Mouse (Mus musculus) hindbrain, embryonic 14.5 days (tissue): Measurements from ENCODE around the gene Fgfr2. TPM values are rescaled to one million over a fixed set of nuclear protein-coding genes. Genes with fewer than 3 reads are reported as not detected.
A peak's percentile ranks its signal among the peaks of the same experiment; 100 is the strongest.

ENCODE experiments used
- ATAC-seq: fragments of 200-750 bp; cut with Nextera tagmentation; 2 replicates; pipeline ENCODE4 v1.8.0; 2017; ENCODE audit warnings: moderate number of reproducible peaks, mild to moderate bottlenecking, moderate TSS enrichment, moderate library complexity; ENCODE audit not compliant: low FRiP score
- DNase-seq: peaks from one replicate; pipeline ENCODE4 v3.0.0-alpha.2; 2015; ENCODE audit warnings: low spot score
- H3K27ac ChIP-seq: fragments of 300-500 bp; sonication (generic); 2 replicates; pipeline ENCODE4 v1.5.1; 2014; ENCODE audit warnings: mild to moderate bottlenecking, moderate library complexity
- H3K27me3 ChIP-seq: fragments of 300-500 bp; sonication (generic); 2 replicates; pipeline ENCODE4 v1.6.1; 2014; ENCODE audit warnings: mild to moderate bottlenecking, low read length, mixed read lengths; ENCODE audit not compliant: control insufficient read depth, insufficient read depth
- H3K36me3 ChIP-seq: fragments of 300-500 bp; sonication (generic); replicated peaks from 2 replicates; pipeline ENCODE4 v1.6.1; 2014; ENCODE audit not compliant: control insufficient read depth, insufficient read depth
- H3K4me1 ChIP-seq: fragments of 300-500 bp; sonication (generic); replicated peaks from 2 replicates; pipeline ENCODE4 v1.6.1; 2014; ENCODE audit warnings: antibody characterized with exemption, low read length, mixed read lengths; ENCODE audit not compliant: control insufficient read depth, insufficient read depth
- H3K4me2 ChIP-seq: fragments of 300-500 bp; sonication (generic); replicated peaks from 2 replicates; pipeline ENCODE4 v1.6.1; 2014; ENCODE audit warnings: mild to moderate bottlenecking, moderate library complexity
- H3K4me3 ChIP-seq: fragments of 300-500 bp; sonication (generic); replicated peaks from 2 replicates; pipeline ENCODE4 v1.5.1; 2014; ENCODE audit warnings: mild to moderate bottlenecking, low read length
- H3K9ac ChIP-seq: fragments of 300-500 bp; sonication (generic); 2 replicates; pipeline ENCODE4 v1.6.1; 2014
- H3K9me3 ChIP-seq: fragments of 300-500 bp; sonication (generic); 2 replicates; pipeline ENCODE4 v1.6.1; 2016; ENCODE audit warnings: low read length; ENCODE audit not compliant: control insufficient read depth
- WGBS: fragments of 180-500 bp; shearing (Covaris S2); extraction: QIAGEN DNeasy Blood & Tissue Kit; methylation state at CpG from one replicate; pipeline ENCODE4 v1.1.7; 2014; 5-methylcytosine and 5-hydroxymethylcytosine counted together
- polyA plus RNA-seq: library from polyadenylated mRNA; unstranded; fragments of >200 nt; fragmentation: Nextera tagmentation; extraction: Ambion mirVana; gene quantifications from 2 replicates; pipeline ENCODE4 v1.2.1, GENCODE M21; 2014

The Fgfr2 gene
- polyA plus RNA-seq, 1 experiment from 2014 or later, result 43.5 TPM

GRCm38 (mm10) chr7:130969507-130969906, 2153.6 kb downstream of the Fgfr2 start:
- Histone ChIP-seq H3K9ac (no peak overlapping the region), H3K27ac (no peak overlapping the region), H3K36me3 (no peaks in the 10 kb centered on the region), H3K4me2 (no peak overlapping the region), H3K4me3 (no peak overlapping the region), H3K4me1 (no peaks in the 10 kb centered on the region), H3K27me3 (no peaks in the 10 kb centered on the region), H3K9me3 (no peaks in the 10 kb centered on the region)
- 71% methylated on average over 3 of the region's 3 CpGs for WGBS
- DNase-seq, result no peak
- ATAC-seq, result no peak

DNA sequence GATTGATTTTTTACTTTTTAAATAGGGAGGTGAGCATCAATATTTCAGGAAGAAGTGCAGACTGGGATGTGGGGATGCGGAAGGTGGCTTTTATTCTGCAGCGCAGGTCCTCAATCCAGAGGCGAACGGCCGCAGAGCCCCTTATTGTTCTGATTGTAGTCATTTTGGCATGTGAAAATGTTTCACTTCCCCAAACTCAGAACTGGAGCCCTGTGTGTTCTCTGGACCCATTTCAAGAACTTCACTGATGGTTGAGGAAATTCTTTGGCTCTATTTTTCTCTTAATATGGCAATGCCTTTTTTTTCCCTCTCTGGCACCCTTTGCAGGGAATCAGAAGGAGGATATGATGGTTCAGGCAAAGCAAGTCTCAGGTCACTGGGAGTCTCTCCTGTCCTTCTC, 2154.1 kb downstream of the Fgfr2 start:
- Histone ChIP-seq H3K9me3 (no peaks in the 10 kb centered on the region), H3K4me1 (no peaks in the 10 kb centered on the region), H3K4me3 (no peak overlapping the region), H3K27ac (no peak overlapping the region), H3K9ac (no peak overlapping the region), H3K27me3 (no peaks in the 10 kb centered on the region), H3K4me2 (no peak overlapping the region), H3K36me3 (no peaks in the 10 kb centered on the region)
- DNase-seq, result no peak
- ATAC-seq, result no peak
- 86% methylated on average over 5 of the region's 5 CpGs for WGBS

DNA sequence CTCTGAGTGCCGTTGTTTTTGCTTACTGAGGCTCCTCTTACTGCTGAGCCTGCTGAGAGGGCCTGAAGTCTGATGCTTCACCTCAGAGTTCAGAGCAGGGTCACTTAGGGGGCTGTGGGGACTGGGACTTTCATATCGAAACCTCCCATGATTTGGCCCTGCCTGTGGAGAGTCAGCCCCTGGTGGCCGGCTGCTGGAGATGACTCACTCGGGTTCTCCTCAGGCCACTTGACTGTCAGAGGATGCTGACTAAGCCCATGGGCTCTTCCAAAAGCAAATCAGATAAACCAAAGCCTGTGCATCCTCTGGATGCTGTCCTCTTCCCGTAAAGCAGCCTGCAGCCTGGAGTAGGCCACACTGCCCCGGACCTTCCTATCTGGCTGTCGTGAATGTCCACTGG, 2154.6 kb downstream of the Fgfr2 start:
- H3K27me3 ChIP-seq, result no peaks in the 10 kb centered on the region
- no peak overlapping the region for H3K9ac ChIP-seq
- DNase-seq (no peak), ATAC-seq (no peak)
- H3K27ac ChIP-seq, result no peak overlapping the region
- H3K36me3 ChIP-seq, result no peaks in the 10 kb centered on the region
- no peaks in the 10 kb centered on the region for H3K4me1 ChIP-seq
- 76% methylated on average over 7 of the region's 7 CpGs for WGBS
- H3K4me2 ChIP-seq, result no peak overlapping the region
- no peak overlapping the region for H3K4me3 ChIP-seq
- H3K9me3 ChIP-seq, result no peaks in the 10 kb centered on the region

GRCm38 (mm10) chr7:130967901-130968300, 2155.2 kb downstream of the Fgfr2 start:
- Histone ChIP-seq H3K27ac (no peak overlapping the region), H3K36me3 (no peaks in the 10 kb centered on the region), H3K4me2 (no peak overlapping the region), H3K9me3 (no peaks in the 10 kb centered on the region), H3K9ac (no peak overlapping the region), H3K27me3 (no peaks in the 10 kb centered on the region), H3K4me3 (no peak overlapping the region), H3K4me1 (no peaks in the 10 kb centered on the region)
- DNase-seq, result no peak
- no peak for ATAC-seq
- WGBS, result 95% methylated on average over 6 of the region's 6 CpGs

DNA sequence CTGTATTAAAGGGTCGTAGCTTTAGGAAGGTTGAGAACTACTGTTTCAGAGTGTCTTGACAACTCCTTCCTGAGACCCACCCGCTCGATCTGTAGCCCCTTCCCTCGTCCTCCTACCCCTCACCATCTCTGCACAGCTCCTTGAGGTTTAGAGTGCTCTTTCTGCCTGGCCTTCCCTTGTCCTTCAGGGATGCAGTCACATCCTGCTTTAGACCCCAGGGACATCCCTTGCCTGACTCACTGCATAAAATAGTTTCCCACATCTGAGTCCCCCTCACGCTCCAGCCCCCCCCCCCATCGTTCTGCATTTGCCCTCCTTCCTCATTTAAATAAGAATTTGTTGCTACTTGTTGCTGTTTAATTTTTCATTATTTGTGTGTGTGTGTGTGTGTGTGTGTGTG, 2156.3 kb downstream of the Fgfr2 start:
- DNase-seq (no peak), ATAC-seq (no peak)
- no peak overlapping the region for H3K4me2 ChIP-seq
- H3K27me3 ChIP-seq, result no peaks in the 10 kb centered on the region
- no peak overlapping the region for H3K4me3 ChIP-seq
- no peak overlapping the region for H3K9ac ChIP-seq
- no peaks in the 10 kb centered on the region for H3K4me1 ChIP-seq
- no peaks in the 10 kb centered on the region for H3K9me3 ChIP-seq
- no peaks in the 10 kb centered on the region for H3K36me3 ChIP-seq
- H3K27ac ChIP-seq, result no peak overlapping the region
- WGBS, result 73% methylated on average over 6 of the region's 6 CpGs

DNA sequence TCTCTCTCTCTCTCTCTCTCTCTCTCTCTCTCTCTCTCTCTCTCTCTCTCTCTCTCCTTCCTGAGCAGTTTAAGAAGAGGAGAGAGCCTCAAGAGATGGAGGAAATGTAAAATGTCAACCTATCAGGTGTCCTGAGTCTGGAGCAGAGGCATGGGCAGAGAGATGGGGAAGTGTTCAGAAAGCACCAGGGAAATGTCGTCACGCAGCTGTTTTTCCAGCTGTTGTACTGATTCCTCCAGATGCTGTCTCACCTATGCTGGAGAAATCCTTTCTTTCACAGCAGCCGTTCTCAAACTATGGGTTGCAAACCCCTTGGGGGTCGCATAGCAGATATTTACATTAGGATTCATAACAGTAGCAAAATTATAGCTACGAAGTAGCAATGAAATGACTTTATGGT, 2156.7 kb downstream of the Fgfr2 start:
- no peaks in the 10 kb centered on the region for H3K27me3 ChIP-seq
- H3K4me2 ChIP-seq, result no peak overlapping the region
- H3K9ac ChIP-seq, result no peak overlapping the region
- H3K9me3 ChIP-seq, result no peaks in the 10 kb centered on the region
- no peaks in the 10 kb centered on the region for H3K4me1 ChIP-seq
- no peak overlapping the region for H3K4me3 ChIP-seq
- ATAC-seq, result no peak
- 71% methylated on average over 5 of the region's 5 CpGs for WGBS
- H3K27ac ChIP-seq, result no peak overlapping the region
- H3K36me3 ChIP-seq, result no peaks in the 10 kb centered on the region
- no peak for DNase-seq

- no peaks in the 10 kb centered on the region for H3K4me1 ChIP-seq
- H3K9ac ChIP-seq, result no peak overlapping the region
- H3K27ac ChIP-seq, result peak overlapping the region; percentile 44; the same call in 1 of the 2 replicates
- DNase-seq, result peak; percentile 43
- no peaks in the 10 kb centered on the region for H3K9me3 ChIP-seq
- no peak overlapping the region for H3K4me3 ChIP-seq
- ATAC-seq, result peak; percentile 37; the same call in 1 of the 2 replicates
- 45% methylated on average over 4 of the region's 4 CpGs for WGBS
- H3K4me2 ChIP-seq, result no peak overlapping the region
- H3K27me3 ChIP-seq, result no peaks in the 10 kb centered on the region
- H3K36me3 ChIP-seq, result no peaks in the 10 kb centered on the region
Measured at GRCm38 (mm10) chr7:130965909-130966365, 2157.2 kb downstream of the Fgfr2 start.

GRCm38 (mm10) chr7:130965396-130965795, 2157.8 kb downstream of the Fgfr2 start:
- no peak overlapping the region for H3K9ac ChIP-seq
- no peak overlapping the region for H3K4me2 ChIP-seq
- no peaks in the 10 kb centered on the region for H3K9me3 ChIP-seq
- ATAC-seq (no peak), DNase-seq (no peak)
- 95% methylated on average over 4 of the region's 4 CpGs for WGBS
- no peaks in the 10 kb centered on the region for H3K27me3 ChIP-seq
- no peaks in the 10 kb centered on the region for H3K4me1 ChIP-seq
- no peak overlapping the region for H3K27ac ChIP-seq
- H3K4me3 ChIP-seq, result no peak overlapping the region
- no peaks in the 10 kb centered on the region for H3K36me3 ChIP-seq

- ATAC-seq (no peak), DNase-seq (no peak)
- H3K27ac ChIP-seq, result no peak overlapping the region
- H3K36me3 ChIP-seq, result no peaks in the 10 kb centered on the region
- no peak overlapping the region for H3K4me2 ChIP-seq
- H3K9ac ChIP-seq, result no peak overlapping the region
- no peaks in the 10 kb centered on the region for H3K4me1 ChIP-seq
- no peak overlapping the region for H3K4me3 ChIP-seq
- H3K27me3 ChIP-seq, result no peaks in the 10 kb centered on the region
- WGBS, result 65% methylated on average over 5 of the region's 5 CpGs
- H3K9me3 ChIP-seq, result no peaks in the 10 kb centered on the region
Measured at GRCm38 (mm10) chr7:130964686-130965085, 2158.5 kb downstream of the Fgfr2 start.

GRCm38 (mm10) chr7:130961429-130961828, 2161.7 kb downstream of the Fgfr2 start:
- 93% methylated on average over 6 of the region's 6 CpGs for WGBS
- DNase-seq (no peak), ATAC-seq (no peak)
- Histone ChIP-seq H3K9me3 (no peaks in the 10 kb centered on the region), H3K9ac (no peak overlapping the region), H3K27ac (no peak overlapping the region), H3K27me3 (no peaks in the 10 kb centered on the region), H3K4me1 (no peaks in the 10 kb centered on the region), H3K36me3 (no peaks in the 10 kb centered on the region), H3K4me3 (no peak overlapping the region), H3K4me2 (no peak overlapping the region)
